Mouse (Mus musculus) CH12.LX (cell line): ENCODE measurements around the gene Kcnip4. TPM values are rescaled to one million over a fixed set of nuclear protein-coding genes. Genes with fewer than 3 reads are reported as not detected.

Source experiments
- DNase-seq: peaks from one replicate; pipeline ENCODE4 v3.0.0-alpha.2; 2013; ENCODE audit errors: extremely low read depth
- H3K27ac ChIP-seq: 2 replicates; pipeline ENCODE4 v1.5.1; 2012; ENCODE audit warnings: low read depth, mild to moderate bottlenecking, control low read depth, moderate library complexity; ENCODE audit not compliant: insufficient read depth
- H3K27me3 ChIP-seq: replicated peaks from 2 replicates; pipeline ENCODE3; 2012; ENCODE audit warnings: inconsistent platforms
- H3K36me3 ChIP-seq, 2 experiments: replicated peaks in 1 of 2; 2 replicates each; pipeline versions ENCODE3 to v1.6.1; 2012; ENCODE audit warnings: inconsistent platforms in 1 of 2, low read length in 1 of 2, mild to moderate bottlenecking in 1 of 2, mixed read lengths in 1 of 2, moderate library complexity in 1 of 2; ENCODE audit not compliant: control insufficient read depth in 1 of 2, insufficient read depth in 1 of 2
- H3K4me1 ChIP-seq, 2 experiments: 2 replicates each; pipeline ENCODE4 v1.6.1; 2012; ENCODE audit warnings: inconsistent platforms in 1 of 2, moderate library complexity in 1 of 2; ENCODE audit not compliant: insufficient read depth in 2 of 2, control insufficient read depth in 1 of 2
- H3K4me2 ChIP-seq: 2 replicates; pipeline ENCODE4 v1.6.1; 2012; ENCODE audit warnings: low read depth, mild to moderate bottlenecking, control low read depth; ENCODE audit not compliant: poor library complexity, insufficient read depth, severe bottlenecking
- H3K4me3 ChIP-seq, 3 experiments: fragments of 150-350 bp in 1 of 3; sonication (generic) in 1 of 3; replicated peaks in 1 of 3; 2 replicates each; pipeline versions ENCODE3 to v1.5.1; 2011 to 2012; ENCODE audit warnings: low read depth in 2 of 3, low read length in 2 of 3, mild to moderate bottlenecking in 2 of 3, moderate library complexity in 2 of 3, control low read depth in 1 of 3, improper control_type of control experiment in 1 of 3, inconsistent platforms in 1 of 3, mixed read lengths in 1 of 3; ENCODE audit not compliant: poor library complexity in 1 of 3
- H3K79me2 ChIP-seq: replicated peaks from 2 replicates; pipeline ENCODE4 v1.6.1; 2012; ENCODE audit warnings: mild to moderate bottlenecking, moderate library complexity; ENCODE audit not compliant: control insufficient read depth, poor library complexity, insufficient read depth, severe bottlenecking; ENCODE audit errors: extremely low read depth
- H3K9ac ChIP-seq: 2 replicates; pipeline ENCODE4 v1.6.1; 2012; ENCODE audit warnings: low read depth, mild to moderate bottlenecking, control low read depth, moderate library complexity; ENCODE audit not compliant: insufficient read depth
- H3K9me3 ChIP-seq: replicated peaks from 2 replicates; pipeline ENCODE3; 2012; ENCODE audit warnings: low read length, inconsistent platforms, mixed read lengths
- BHLHE40 ChIP-seq: IDR thresholded peaks from 2 replicates; pipeline ENCODE4 v1.6.1; 2011; ENCODE audit warnings: mild to moderate bottlenecking, low read depth, low read length, improper control_type of control experiment
- CHD1 ChIP-seq: IDR thresholded peaks from 2 replicates; pipeline ENCODE4 v1.6.1; 2012; ENCODE audit warnings: low read depth, low read length, improper control_type of control experiment, inconsistent platforms
- CTCF ChIP-seq, 2 experiments: IDR thresholded peaks in 1 of 2; conservative IDR thresholded peaks in 1 of 2; 2 replicates each; pipeline ENCODE4 v1.5.1; 2011 to 2012; ENCODE audit warnings: low read depth in 2 of 2, low read length in 2 of 2, improper control_type of control experiment in 1 of 2, inconsistent platforms in 1 of 2, mild to moderate bottlenecking in 1 of 2, moderate library complexity in 1 of 2
- ELF1 ChIP-seq: IDR thresholded peaks from 2 replicates; pipeline ENCODE4 v1.6.1; 2014; ENCODE audit warnings: low read depth, mild to moderate bottlenecking, inconsistent platforms, low read length, improper control_type of control experiment
- IRF4 ChIP-seq: IDR thresholded peaks from 2 replicates; pipeline ENCODE4 v1.6.1; 2014; ENCODE audit warnings: low read depth, mild to moderate bottlenecking, inconsistent platforms, low read length, improper control_type of control experiment
- JUN ChIP-seq: IDR thresholded peaks from 2 replicates; pipeline ENCODE4 v1.6.1; 2011; ENCODE audit warnings: low read depth, mild to moderate bottlenecking, low read length, improper control_type of control experiment, moderate library complexity; ENCODE audit not compliant: insufficient read depth
- KAT2A ChIP-seq: IDR thresholded peaks from 2 replicates; pipeline ENCODE4 v1.6.1; 2012; ENCODE audit warnings: low read length, improper control_type of control experiment, inconsistent platforms; ENCODE audit not compliant: insufficient replicate concordance
- MAFK ChIP-seq: IDR thresholded peaks from 2 replicates; pipeline ENCODE4 v1.6.1; 2011; ENCODE audit warnings: low read length, improper control_type of control experiment; ENCODE audit not compliant: insufficient replicate concordance
- MAX ChIP-seq: IDR thresholded peaks from 2 replicates; pipeline ENCODE4 v1.6.1; 2011; ENCODE audit warnings: low read length, improper control_type of control experiment
- MAZ ChIP-seq: IDR thresholded peaks from 2 replicates; pipeline ENCODE4 v1.6.1; 2012; ENCODE audit warnings: low read depth, mild to moderate bottlenecking, inconsistent platforms, low read length, improper control_type of control experiment, moderate library complexity
- MXI1 ChIP-seq: IDR thresholded peaks from 2 replicates; pipeline ENCODE4 v1.6.1; 2011; ENCODE audit warnings: mild to moderate bottlenecking, low read depth, low read length, improper control_type of control experiment
- MYC ChIP-seq: IDR thresholded peaks from 2 replicates; pipeline ENCODE4 v1.6.1; 2011; ENCODE audit warnings: low read depth, mild to moderate bottlenecking, improper control_type of control experiment, low read length
- NELFE ChIP-seq: IDR thresholded peaks from 2 replicates; pipeline ENCODE4 v1.6.1; 2011; ENCODE audit warnings: low read depth, low read length, improper control_type of control experiment
- NRF1 ChIP-seq: IDR thresholded peaks from 2 replicates; pipeline ENCODE4 v1.6.1; 2014; ENCODE audit warnings: low read depth, mild to moderate bottlenecking, inconsistent platforms, low read length, improper control_type of control experiment, moderate library complexity
- PAX5 ChIP-seq: IDR thresholded peaks from 2 replicates; pipeline ENCODE4 v1.6.1; 2012; ENCODE audit warnings: low read length, inconsistent platforms, mixed read lengths
- POLR2AphosphoS2 ChIP-seq: IDR thresholded peaks from 2 replicates; pipeline ENCODE4 v1.6.1; 2011; ENCODE audit warnings: low read depth, low read length, improper control_type of control experiment
- RAD21 ChIP-seq: IDR thresholded peaks from 2 replicates; pipeline ENCODE4 v1.6.1; 2011; ENCODE audit warnings: low read depth, mild to moderate bottlenecking, low read length, improper control_type of control experiment, moderate library complexity
- RCOR1 ChIP-seq: conservative IDR thresholded peaks from 2 replicates; pipeline ENCODE4 v1.6.1; 2012; ENCODE audit warnings: low read depth, mild to moderate bottlenecking, inconsistent platforms, low read length, improper control_type of control experiment
- SIN3A ChIP-seq: IDR thresholded peaks from 2 replicates; pipeline ENCODE4 v1.6.1; 2012; ENCODE audit warnings: low read length, improper control_type of control experiment, inconsistent platforms
- TBP ChIP-seq: conservative IDR thresholded peaks from 2 replicates; pipeline ENCODE4 v1.6.1; 2011; ENCODE audit warnings: low read depth, low read length, improper control_type of control experiment
- TCF12 ChIP-seq: IDR thresholded peaks from 2 replicates; pipeline ENCODE4 v1.6.1; 2014; ENCODE audit warnings: low read depth, mild to moderate bottlenecking, inconsistent platforms, low read length, improper control_type of control experiment
- USF1 ChIP-seq: IDR thresholded peaks from 2 replicates; pipeline ENCODE4 v1.6.1; 2014; ENCODE audit warnings: low read depth, mild to moderate bottlenecking, inconsistent platforms, low read length, improper control_type of control experiment
- USF2 ChIP-seq: conservative IDR thresholded peaks from 2 replicates; pipeline ENCODE4 v1.6.1; 2011; ENCODE audit warnings: low read depth, low read length, improper control_type of control experiment
- ZC3H11A ChIP-seq: IDR thresholded peaks from 2 replicates; pipeline ENCODE4 v1.6.1; 2012; ENCODE audit warnings: low read depth, mild to moderate bottlenecking, inconsistent platforms, low read length, improper control_type of control experiment
- ZKSCAN1 ChIP-seq: IDR thresholded peaks from 2 replicates; pipeline ENCODE4 v1.6.1; 2012; ENCODE audit warnings: low read depth, inconsistent platforms, low read length, improper control_type of control experiment, borderline replicate concordance
- ZMIZ1 ChIP-seq: IDR thresholded peaks from 2 replicates; pipeline ENCODE4 v1.6.1; 2012; ENCODE audit warnings: low read depth, mild to moderate bottlenecking, inconsistent platforms, low read length, improper control_type of control experiment
- ZNF384 ChIP-seq: IDR thresholded peaks from 2 replicates; pipeline ENCODE4 v1.6.1; 2012; ENCODE audit warnings: low read depth, low read length, improper control_type of control experiment, inconsistent platforms
- dilution Hi-C: fragments of 300-500 bp; cut with MboI; formaldehyde crosslinking; loops from 2 replicates; pipeline ENCODE4 v1.14.3; 2020; ENCODE audit warnings: low sequenced_read_pairs; ENCODE audit not compliant: extremely low pct_unique_long_range_greater_than_20kb, extremely low pct_ligation_motif_present
- in situ Hi-C: fragments of 300-500 bp; cut with MboI; formaldehyde crosslinking; loops from 3 replicates; pipeline ENCODE4 v1.14.3; 2019; ENCODE audit warnings: low sequenced_read_pairs, low pct_ligation_motif_present, low pct_unique_long_range_greater_than_20kb, mixed read lengths
- polyA plus RNA-seq: library from polyadenylated mRNA; unstranded; fragments of >175 nt; gene quantifications from 2 replicates; pipeline ENCODE4 v1.2.1, GENCODE M21; 2012; ENCODE audit warnings: low read depth; ENCODE audit not compliant: insufficient read length
- total RNA-seq, 2 experiments: library from RNA; depleted of rRNA; stranded (reverse); fragments of 300-350 nt in 1 of 2; fragments of >200 nt in 1 of 2; gene quantifications; 2 replicates each; pipeline ENCODE4 v1.2.3; 2012 to 2014

The Kcnip4 gene
- total and polyA plus RNA-seq, 3 experiments, result 0.80 TPM; not detected in 2

DNA sequence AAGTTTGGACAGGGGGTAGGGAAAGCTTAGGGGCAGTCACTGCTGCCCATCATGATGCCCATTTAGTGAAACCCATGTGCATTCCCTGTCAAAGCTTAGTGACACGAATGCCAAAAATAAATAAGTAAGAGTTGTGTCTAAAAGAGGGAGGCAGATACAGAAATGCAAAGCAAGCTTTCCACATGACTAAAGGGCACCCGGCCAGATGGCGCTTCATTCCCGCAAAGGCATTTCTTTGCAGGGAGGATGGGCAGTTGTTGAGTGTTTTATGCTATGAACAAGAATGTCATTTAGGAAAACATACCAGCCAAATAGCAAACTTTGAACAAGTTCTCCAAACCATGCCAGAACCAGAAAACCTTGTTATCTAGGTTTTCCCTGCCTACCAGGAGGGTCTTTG, 265.4 kb downstream of the Kcnip4 start:
- no peaks in the 10 kb centered on the region for H3K36me3 ChIP-seq
- H3K9ac ChIP-seq, result no peak overlapping the region
- no peaks in the 10 kb centered on the region for H3K27me3 ChIP-seq
- H3K4me2 ChIP-seq, result no peak overlapping the region
- H3K4me3 ChIP-seq, result no peak overlapping the region
- dilution Hi-C loops, result no loop called here
- H3K79me2 ChIP-seq, result no peaks in the 10 kb centered on the region
- no peak for DNase-seq
- TF ChIP-seq USF1 (no peak), ZMIZ1 (no peak), ZKSCAN1 (no peak), NRF1 (no peak), CTCF (conservative IDR thresholded peaks at IDR 0.05 in 1 of 2, IDR thresholded peaks at IDR 0.05 in 1 of 2; ENCODE audit: low read depth in 2 of 2, low read length in 2 of 2) (no peak), MXI1 (no peak), BHLHE40 (no peak), TCF12 (no peak), POLR2AphosphoS2 (no peak), MYC (no peak), MAZ (no peak), CHD1 (no peak), RAD21 (no peak), ZC3H11A (no peak), ELF1 (no peak), PAX5 (no peak), RCOR1 (no peak)
- in situ Hi-C loops, result no loop called here
- H3K27ac ChIP-seq, result no peak overlapping the region
- H3K4me1 ChIP-seq, result no peaks in the 10 kb centered on the region
- peaks cover 33% of the 10 kb centered on the region for H3K9me3 ChIP-seq

DNA sequence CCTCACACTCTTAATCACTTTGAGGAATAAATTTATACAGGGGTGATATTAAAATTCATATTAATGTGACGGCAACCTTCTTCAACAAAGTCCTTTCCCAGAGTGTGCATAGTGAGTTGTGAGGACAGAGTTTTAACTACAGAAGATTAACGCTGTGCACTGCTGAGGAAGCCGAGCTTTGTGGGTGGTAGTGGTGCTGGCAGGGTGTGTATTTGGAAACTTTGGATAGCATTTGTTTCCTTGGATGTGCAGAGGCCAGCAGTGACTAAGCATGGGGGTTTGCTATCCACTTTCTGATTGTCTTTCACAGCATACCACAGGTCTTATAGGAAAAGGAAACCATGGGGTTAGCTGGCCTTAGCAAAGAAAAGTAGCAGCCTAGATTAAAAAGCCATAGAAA, 267.9 kb downstream of the Kcnip4 start:
- no peak overlapping the region for H3K4me2 ChIP-seq
- peaks cover 33% of the 10 kb centered on the region for H3K9me3 ChIP-seq
- H3K27me3 ChIP-seq, result no peaks in the 10 kb centered on the region
- DNase-seq, result no peak
- in situ Hi-C loops, result no loop called here
- no peak overlapping the region for H3K9ac ChIP-seq
- no peak overlapping the region for H3K27ac ChIP-seq
- no peaks in the 10 kb centered on the region for H3K4me1 ChIP-seq
- dilution Hi-C loops, result no loop called here
- no peak overlapping the region for H3K4me3 ChIP-seq
- no peaks in the 10 kb centered on the region for H3K36me3 ChIP-seq
- no peaks in the 10 kb centered on the region for H3K79me2 ChIP-seq
- TF ChIP-seq USF2 (no peak), TBP (no peak), SIN3A (no peak), MAFK (no peak), MAX (no peak), ZNF384 (no peak), JUN (no peak), IRF4 (no peak), NELFE (no peak), BHLHE40 (no peak), KAT2A (no peak), POLR2AphosphoS2 (no peak), PAX5 (no peak), USF1 (no peak)
